Mouse (Mus musculus) embryonic facial prominence, embryonic 10.5 days (tissue): ENCODE data around the gene Jmy. TPM values are rescaled to one million over a fixed set of nuclear protein-coding genes. Genes with fewer than 3 reads are reported as not detected.

Experiments
- DNase-seq: peaks from one replicate; pipeline ENCODE4 v3.0.0-alpha.2; 2017; ENCODE audit warnings: low spot score
- H3K27ac ChIP-seq: fragments of 300-500 bp; sonication (generic); replicated peaks from 2 replicates; pipeline ENCODE4 v1.5.1; 2016; ENCODE audit warnings: mild to moderate bottlenecking
- H3K27me3 ChIP-seq: fragments of 300-500 bp; sonication (generic); replicated peaks from 2 replicates; pipeline ENCODE4 v1.6.1; 2016; ENCODE audit warnings: low read depth, mild to moderate bottlenecking; ENCODE audit not compliant: poor library complexity, severe bottlenecking
- H3K36me3 ChIP-seq: fragments of 300-500 bp; sonication (generic); replicated peaks from 2 replicates; pipeline ENCODE4 v1.6.1; 2016; ENCODE audit warnings: mild to moderate bottlenecking, moderate library complexity
- H3K4me1 ChIP-seq: fragments of 300-500 bp; sonication (generic); 2 replicates; pipeline ENCODE4 v1.6.1; 2016
- H3K4me3 ChIP-seq: fragments of 300-500 bp; sonication (generic); 2 replicates; pipeline ENCODE4 v1.5.1; 2016; ENCODE audit warnings: mild to moderate bottlenecking, moderate library complexity
- H3K9me3 ChIP-seq: fragments of 300-500 bp; sonication (generic); 2 replicates; pipeline ENCODE4 v1.6.1; 2016; ENCODE audit warnings: mild to moderate bottlenecking
- whole genome bisulfite sequencing: fragments of 180-500 bp; shearing (Covaris S2); methylation state at CpG from one replicate; pipeline ENCODE4 v1.1.7; 2016; 5-methylcytosine and 5-hydroxymethylcytosine counted together
- polyA plus RNA-seq: library from polyadenylated mRNA; unstranded; fragments of >200 nt; fragmentation: Nextera tagmentation; extraction: Ambion mirVana; gene quantifications from 2 replicates; pipeline ENCODE4 v1.2.1, GENCODE M21; 2016

Jmy gene
- polyA plus RNA-seq, 1 experiment from 2014 or later: 5.2 TPM

DNA sequence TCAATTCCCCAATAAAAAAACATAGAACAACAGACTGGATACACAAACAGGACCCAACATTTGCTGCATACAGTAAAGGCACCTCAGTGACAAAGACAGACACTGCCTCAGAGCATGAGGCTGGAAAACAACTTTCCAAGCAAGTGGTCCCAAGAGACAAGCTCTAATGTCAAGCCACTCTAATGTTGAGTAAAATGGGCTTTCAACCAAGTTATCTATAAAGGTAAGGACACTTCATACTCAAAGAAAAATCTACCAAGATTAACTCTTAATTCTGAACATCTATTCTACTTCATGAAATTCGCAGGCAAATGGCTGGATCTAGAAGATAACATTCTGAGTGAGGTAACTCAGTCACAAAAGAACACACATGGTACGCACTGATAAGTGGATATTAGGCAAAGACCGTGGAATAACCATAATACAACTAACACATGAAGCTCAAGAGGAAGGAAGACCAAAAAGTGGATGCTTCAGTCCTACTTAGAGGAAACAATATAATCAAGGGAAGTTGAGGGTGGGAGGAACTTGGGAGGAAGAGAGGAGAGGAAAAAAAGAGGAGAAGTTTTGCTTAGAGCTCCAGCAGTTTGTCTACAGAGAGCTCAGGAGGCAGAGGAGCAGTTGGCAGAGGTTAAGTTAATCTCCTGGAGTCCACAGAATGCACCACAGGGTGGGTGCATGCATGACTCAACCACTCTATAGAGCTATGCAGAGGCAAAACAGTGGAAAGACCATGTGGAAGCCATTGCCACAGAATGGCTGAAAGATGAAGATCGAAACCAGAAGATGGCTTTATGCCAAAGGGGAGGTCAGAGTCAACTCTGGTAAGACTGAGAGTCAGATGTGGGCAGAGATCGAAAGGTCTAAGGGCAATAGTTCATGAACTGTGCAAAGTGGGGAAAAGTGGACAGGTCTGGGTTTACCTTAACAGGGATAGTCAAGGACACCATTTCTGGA, 71.4 kb downstream of the Jmy start:
- no peak for DNase-seq
- 93% methylated on average over 5 of the region's 5 CpGs for WGBS

GRCm38 (mm10) chr13:93423224-93423623, 76.4 kb downstream of the Jmy start:
- DNase-seq: no peak
- 88% methylated on average over 2 of the region's 2 CpGs for WGBS
- H3K9me3 ChIP-seq: no peaks in the 10 kb centered on the region
- peaks cover 4% of the 10 kb centered on the region; the same call in 1 of the 2 replicates for H3K36me3 ChIP-seq
- peaks cover 4% of the 10 kb centered on the region; the same call in 1 of the 2 replicates for H3K4me1 ChIP-seq
- H3K27me3 ChIP-seq: no peaks in the 10 kb centered on the region
- H3K27ac ChIP-seq: no peak overlapping the region
- H3K4me3 ChIP-seq: no peak overlapping the region

More for the DNA sequence above, 71.4 kb downstream of the Jmy start:
- Histone ChIP-seq H3K9me3 (no peaks in the 10 kb centered on the region), H3K27me3 (no peaks in the 10 kb centered on the region), H3K27ac (no peak overlapping the region), H3K36me3 (peaks cover 33% of the 10 kb centered on the region), H3K4me1 (peaks cover 4% of the 10 kb centered on the region; the same call in 1 of the 2 replicates), H3K4me3 (no peak overlapping the region)

DNA sequence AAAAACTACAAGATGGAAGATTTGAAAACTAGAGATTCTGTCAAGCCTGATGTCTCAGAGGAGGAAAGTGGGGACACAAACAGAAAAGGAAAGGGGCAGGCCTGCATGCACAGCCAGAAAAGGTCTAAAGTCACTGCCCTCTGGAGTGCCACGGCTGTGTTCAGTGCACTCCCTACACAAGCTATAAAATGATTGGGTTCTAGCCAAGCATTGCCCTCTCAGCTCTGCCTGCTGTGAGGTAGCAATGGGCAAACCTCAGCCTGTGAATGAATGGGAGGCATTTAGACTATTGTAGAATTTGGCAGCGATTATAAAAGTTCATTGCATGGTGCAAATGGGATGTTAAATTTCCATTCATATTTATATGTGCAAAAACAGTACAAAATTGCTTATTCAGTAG, 79.8 kb downstream of the Jmy start:
- Histone ChIP-seq H3K27me3 (no peaks in the 10 kb centered on the region), H3K9me3 (no peaks in the 10 kb centered on the region), H3K4me3 (no peak overlapping the region), H3K36me3 (no peaks in the 10 kb centered on the region), H3K27ac (no peak overlapping the region), H3K4me1 (0 out of 2 replicates have a peak, but pooled peaks cover 3% of the 10 kb centered on the region)
- no peak for DNase-seq
- 82% methylated on average over 2 of the region's 2 CpGs for WGBS

- WGBS: 82% methylated on average over 2 of the region's 2 CpGs
- H3K4me1 ChIP-seq: 0 out of 2 replicates have a peak, but pooled peaks cover 3% of the 10 kb centered on the region
- no peak overlapping the region for H3K27ac ChIP-seq
- DNase-seq: no peak
- H3K4me3 ChIP-seq: no peak overlapping the region
- H3K9me3 ChIP-seq: no peaks in the 10 kb centered on the region
- no peaks in the 10 kb centered on the region for H3K36me3 ChIP-seq
- no peaks in the 10 kb centered on the region for H3K27me3 ChIP-seq
These were observed 81.3 kb downstream of the Jmy start for GRCm38 (mm10) chr13:93418292-93418691.

- Histone ChIP-seq H3K4me3 (no peak overlapping the region), H3K27me3 (no peaks in the 10 kb centered on the region), H3K27ac (no peak overlapping the region), H3K9me3 (no peaks in the 10 kb centered on the region), H3K4me1 (0 out of 2 replicates have a peak, but pooled peaks cover 3% of the 10 kb centered on the region), H3K36me3 (no peaks in the 10 kb centered on the region)
- WGBS: 91% methylated on average over 5 of the region's 5 CpGs
- no peak for DNase-seq
These were observed 84.6 kb downstream of the Jmy start for GRCm38 (mm10) chr13:93415055-93415454.

DNA sequence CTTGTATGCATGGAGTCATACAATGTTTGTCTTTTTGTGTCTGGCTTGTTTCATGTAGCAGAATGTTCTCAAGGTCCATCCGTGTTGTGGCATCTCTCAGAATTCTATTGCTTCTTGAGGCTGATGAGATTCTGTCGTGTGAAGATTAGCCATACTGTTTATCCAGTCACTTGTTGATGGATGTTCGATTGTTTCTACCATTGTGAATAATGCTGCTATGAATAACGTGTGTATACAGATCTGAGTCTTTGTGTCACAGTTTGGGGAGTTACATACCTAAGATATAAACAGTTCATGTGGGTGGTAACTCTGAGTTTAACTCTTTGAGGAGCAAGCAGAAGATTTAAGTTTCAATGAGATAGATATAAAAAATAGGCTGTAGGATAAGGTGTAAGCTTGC, 89.3 kb downstream of the Jmy start:
- Histone ChIP-seq H3K36me3 (peaks cover 14% of the 10 kb centered on the region), H3K4me1 (no peaks in the 10 kb centered on the region), H3K27ac (no peak overlapping the region), H3K9me3 (no peaks in the 10 kb centered on the region), H3K4me3 (no peak overlapping the region), H3K27me3 (no peaks in the 10 kb centered on the region)
- DNase-seq: no peak
- WGBS: 91% methylated on average over 4 of the region's 4 CpGs

- Histone ChIP-seq H3K27me3 (no peaks in the 10 kb centered on the region), H3K27ac (no peak overlapping the region), H3K4me1 (no peaks in the 10 kb centered on the region), H3K4me3 (no peak overlapping the region), H3K9me3 (no peaks in the 10 kb centered on the region), H3K36me3 (peaks cover 27% of the 10 kb centered on the region)
- 93% methylated on average over 5 of the region's 5 CpGs for WGBS
- DNase-seq: no peak
These were observed 92.8 kb downstream of the Jmy start for GRCm38 (mm10) chr13:93406855-93407254.

- H3K36me3 ChIP-seq: peaks cover 48% of the 10 kb centered on the region
These were observed 97.7 kb downstream of the Jmy start for GRCm38 (mm10) chr13:93401947-93402346.

DNA sequence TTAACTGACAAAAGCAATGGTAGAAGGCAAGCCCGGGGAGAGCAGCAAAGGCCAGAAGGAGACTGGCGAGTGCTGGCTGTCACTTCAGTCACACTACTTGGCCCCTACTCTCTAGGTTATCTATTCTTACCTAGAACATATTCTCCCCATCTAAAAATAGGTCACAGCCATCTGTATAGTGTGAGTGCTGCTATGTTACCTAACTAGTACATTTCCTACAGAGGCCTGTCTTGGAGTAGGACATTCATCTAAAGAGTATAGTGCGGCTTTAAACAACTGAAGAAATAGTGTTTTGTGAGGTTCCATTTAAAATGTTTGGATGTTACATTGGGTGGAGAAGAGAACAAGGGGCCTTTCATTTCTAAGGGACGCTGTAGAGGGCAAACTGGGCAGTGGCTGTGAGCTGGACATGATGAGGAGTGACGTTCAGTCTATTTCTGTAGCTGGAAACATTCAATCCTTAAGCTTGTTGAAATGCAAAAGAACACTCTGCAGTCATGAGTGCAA, 99.8 kb downstream of the Jmy start:
- Histone ChIP-seq H3K27ac (no peak overlapping the region), H3K4me3 (no peak overlapping the region), H3K9me3 (peaks cover 3% of the 10 kb centered on the region; the same call in 1 of the 2 replicates), H3K27me3 (no peaks in the 10 kb centered on the region), H3K4me1 (no peaks in the 10 kb centered on the region), H3K36me3 (peaks cover 59% of the 10 kb centered on the region)
- 79% methylated on average over 5 of the region's 5 CpGs for WGBS
- DNase-seq: no peak

More at GRCm38 (mm10) chr13:93401947-93402346, 97.7 kb downstream of the Jmy start:
- Histone ChIP-seq H3K4me1 (no peaks in the 10 kb centered on the region), H3K9me3 (peaks cover 3% of the 10 kb centered on the region; the same call in 1 of the 2 replicates), H3K27me3 (no peaks in the 10 kb centered on the region), H3K27ac (no peak overlapping the region), H3K4me3 (no peak overlapping the region)
- WGBS: 91% methylated on average over 7 of the region's 7 CpGs
- no peak for DNase-seq

DNA sequence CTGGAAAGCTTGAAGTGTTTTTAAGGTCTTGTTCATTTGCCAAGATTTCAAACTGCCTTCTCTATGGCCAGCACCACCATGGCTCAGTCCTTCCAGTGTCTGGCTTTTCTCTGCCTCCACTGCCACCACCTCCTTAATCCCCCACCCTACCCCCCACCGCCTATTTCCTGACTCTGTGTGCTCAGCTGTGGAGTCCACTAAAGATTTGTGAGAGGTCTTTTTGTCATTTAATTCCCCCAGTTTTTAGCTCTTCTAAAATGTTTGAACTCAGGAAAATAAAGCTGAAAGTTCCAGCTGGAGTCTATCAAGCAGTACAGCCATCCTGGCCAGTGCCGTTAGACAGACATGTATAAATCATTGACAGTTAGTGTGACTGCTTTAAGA, 110.4 kb downstream of the Jmy start:
- H3K27me3 ChIP-seq: no peaks in the 10 kb centered on the region
- no peaks in the 10 kb centered on the region for H3K9me3 ChIP-seq
- 0 out of 2 replicates have a peak, but pooled peaks cover 4% of the 10 kb centered on the region for H3K4me1 ChIP-seq
- H3K36me3 ChIP-seq: peaks cover 25% of the 10 kb centered on the region
- WGBS: 61% methylated on average over 2 of the region's 2 CpGs
- no peak overlapping the region for H3K4me3 ChIP-seq
- DNase-seq: peak; percentile 20
- H3K27ac ChIP-seq: no peak overlapping the region

DNA sequence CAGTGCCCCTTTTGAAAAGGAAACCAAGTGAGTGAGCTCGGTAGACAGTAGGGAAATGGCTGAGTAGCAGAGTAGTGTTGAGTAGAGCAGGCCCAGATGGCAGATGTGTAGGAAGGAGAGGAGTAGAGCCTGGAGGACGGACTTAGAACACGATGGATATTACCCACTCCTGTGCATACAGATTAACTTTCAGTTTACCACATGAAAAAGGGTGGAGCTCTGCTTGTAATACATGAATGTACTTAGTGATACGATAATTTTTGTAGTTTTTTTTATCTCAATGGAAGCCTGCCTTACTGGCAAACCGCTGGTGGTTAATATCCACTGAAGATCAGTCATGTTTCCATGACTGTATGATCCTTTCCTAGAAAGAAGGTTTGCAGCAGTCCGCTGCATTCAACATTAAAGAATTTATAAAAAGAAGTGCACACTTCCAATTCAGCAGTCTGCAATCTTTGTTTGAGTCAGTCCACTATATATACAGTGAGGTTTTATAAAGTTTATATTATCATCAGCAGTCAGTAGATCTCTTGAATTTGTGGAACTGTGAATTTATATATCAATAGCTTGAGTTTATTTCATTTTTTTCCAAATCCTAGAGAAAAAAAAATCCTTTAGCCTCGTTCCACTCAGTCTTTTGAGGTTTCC, 110.9 kb downstream of the Jmy start:
- H3K9me3 ChIP-seq: no peaks in the 10 kb centered on the region
- H3K4me3 ChIP-seq: no peak overlapping the region
- H3K27me3 ChIP-seq: no peaks in the 10 kb centered on the region
- DNase-seq: no peak
- 0 out of 2 replicates have a peak, but pooled peaks cover 4% of the 10 kb centered on the region for H3K4me1 ChIP-seq
- 83% methylated on average over 7 of the region's 7 CpGs for WGBS
- peaks cover 20% of the 10 kb centered on the region for H3K36me3 ChIP-seq
- no peak overlapping the region for H3K27ac ChIP-seq

DNA sequence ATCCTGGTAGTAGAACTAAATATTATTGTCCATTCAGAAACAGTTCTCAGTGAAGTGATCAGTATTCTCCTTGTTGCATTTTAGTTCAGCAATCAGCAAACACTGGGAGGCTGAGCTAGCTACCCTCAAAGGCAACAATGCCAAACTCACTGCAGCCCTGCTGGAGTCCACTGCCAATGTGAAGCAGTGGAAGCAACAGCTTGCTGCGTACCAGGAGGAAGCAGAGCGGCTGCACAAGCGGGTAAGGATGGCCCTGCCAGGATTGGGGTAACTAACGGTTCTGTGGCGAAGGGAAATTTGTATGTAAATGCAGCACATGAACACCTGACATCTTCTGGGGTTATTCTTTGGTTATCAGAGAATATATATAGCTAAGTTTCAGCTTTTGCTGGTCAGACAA, 112.2 kb downstream of the Jmy start:
- Histone ChIP-seq H3K4me3 (no peak overlapping the region), H3K36me3 (peaks cover 11% of the 10 kb centered on the region), H3K27ac (no peak overlapping the region), H3K4me1 (0 out of 2 replicates have a peak, but pooled peaks cover 4% of the 10 kb centered on the region), H3K9me3 (no peaks in the 10 kb centered on the region), H3K27me3 (no peaks in the 10 kb centered on the region)
- DNase-seq: no peak
- WGBS: 90% methylated on average over 5 of the region's 5 CpGs
